Mouse (Mus musculus): ENCODE data around the gene Lsamp.

Gene Lsamp

DNA sequence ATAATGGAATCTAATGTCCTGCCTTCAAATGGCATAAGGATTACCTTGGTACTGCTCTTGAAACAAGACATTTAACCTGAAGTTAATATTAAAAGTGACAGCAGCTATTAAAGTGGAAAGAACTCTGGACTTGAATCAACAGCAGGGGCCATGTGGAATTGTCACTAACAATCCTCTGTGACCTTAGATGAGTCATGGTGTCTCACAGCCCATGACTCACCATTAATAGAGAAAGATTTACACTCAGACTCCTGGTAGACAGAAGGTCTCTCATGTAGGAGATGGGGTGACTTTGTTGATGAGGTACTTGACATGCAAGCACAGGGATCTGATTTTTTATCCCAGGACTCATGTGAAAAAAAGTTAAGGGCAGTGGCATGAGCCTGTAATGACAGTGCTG lies 701.4 kb downstream of the Lsamp start:
- DNase-seq (ENCODE audit: low read depth), result no peak

DNA sequence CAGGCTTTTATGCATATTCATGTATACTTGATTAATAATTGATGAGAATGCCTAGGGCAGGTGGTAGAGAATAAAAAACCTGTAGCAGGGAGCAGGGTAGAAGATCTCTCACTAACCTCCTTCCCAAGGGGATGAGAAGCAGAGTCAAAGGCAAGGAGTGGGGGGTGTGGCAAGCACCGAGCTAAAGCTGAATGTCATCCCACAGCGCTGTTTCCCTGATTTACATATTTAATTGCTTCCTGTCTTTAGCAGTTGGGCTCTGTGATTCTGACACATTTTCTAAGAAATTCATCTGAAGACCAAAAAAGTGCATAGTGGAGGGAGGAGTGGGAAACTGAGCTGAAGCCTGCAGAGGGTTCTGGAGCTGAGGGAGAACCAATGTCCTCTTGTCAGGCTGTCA lies 708.1 kb downstream of the Lsamp start:
- DNase-seq (ENCODE audit: low read depth), result no peak

- DNase-seq (ENCODE audit: low read depth), result no peak
Observed at GRCm38 (mm10) chr16:40697253-40697652, 713.1 kb downstream of the Lsamp start.

GRCm38 (mm10) chr16:40708558-40708957 lies 724.4 kb downstream of the Lsamp start:
- no peak for DNase-seq (ENCODE audit: low read depth)

GRCm38 (mm10) chr16:40709574-40709973 lies 725.4 kb downstream of the Lsamp start:
- DNase-seq (ENCODE audit: low read depth), result no peak

DNA sequence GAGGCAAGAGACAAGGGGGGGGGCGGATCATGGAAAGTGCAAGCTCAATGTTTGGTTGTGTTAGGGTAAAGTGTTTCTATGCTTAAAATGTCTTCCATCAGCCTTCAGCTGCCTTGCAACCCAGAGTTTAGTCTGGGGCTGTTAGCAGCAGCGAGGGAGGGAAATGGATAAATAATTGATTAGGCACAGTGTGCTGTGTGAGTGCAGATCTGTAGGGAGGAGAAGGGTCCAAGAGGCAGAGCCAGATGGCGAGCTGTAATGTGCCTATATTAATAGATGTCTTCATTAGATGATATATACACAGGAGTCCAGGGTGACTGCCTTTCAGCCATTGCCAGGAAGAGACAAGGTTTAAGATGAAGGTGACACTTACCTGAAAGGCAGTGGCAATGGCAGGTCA lies 725.9 kb downstream of the Lsamp start:
- no peak for DNase-seq (ENCODE audit: low read depth)

- no peak for DNase-seq (ENCODE audit: low read depth)
Observed at GRCm38 (mm10) chr16:40710491-40710890, 726.3 kb downstream of the Lsamp start.

DNA sequence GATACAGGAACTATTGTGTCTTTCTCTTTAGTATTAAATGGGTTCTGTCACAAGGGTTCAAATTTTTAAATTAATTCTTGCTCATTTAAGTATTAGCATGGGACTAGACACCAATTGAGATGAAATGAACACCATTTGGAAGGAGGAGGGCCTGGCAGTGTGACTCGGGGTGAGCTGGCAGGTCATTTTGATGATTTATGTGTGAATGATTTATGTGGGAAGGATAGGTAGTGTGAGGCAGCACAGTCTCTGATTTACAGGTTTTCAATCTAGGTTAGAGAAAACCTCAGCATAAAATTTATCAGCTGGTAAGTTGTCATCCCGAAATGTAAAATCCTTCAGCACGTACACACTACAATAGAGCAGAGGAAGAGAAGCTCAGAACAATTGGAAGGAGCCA lies 729.6 kb downstream of the Lsamp start:
- DNase-seq (ENCODE audit: low read depth), result no peak

DNA sequence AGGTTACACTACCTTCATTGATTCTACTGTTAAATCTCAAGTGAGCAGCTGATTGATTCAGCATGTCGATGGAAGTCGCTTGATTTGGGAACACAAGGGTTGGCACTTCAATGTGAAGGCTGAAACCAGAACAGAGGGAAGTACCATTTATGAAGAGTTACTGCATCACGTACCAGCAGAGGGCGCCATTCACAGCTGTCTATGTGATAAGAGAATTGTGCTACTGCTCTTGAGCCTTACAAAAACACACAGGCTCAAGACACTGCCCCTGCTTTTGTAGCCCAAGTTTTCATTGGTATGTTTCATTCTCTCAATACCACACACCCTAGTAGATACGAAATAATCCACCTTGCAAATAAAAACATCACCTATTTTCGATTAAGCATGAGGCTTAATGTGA lies 754.9 kb downstream of the Lsamp start:
- DNase-seq (ENCODE audit: low read depth), result peak; percentile 31

- no peak for DNase-seq (ENCODE audit: low read depth)
Observed at GRCm38 (mm10) chr16:40739771-40740170, 755.6 kb downstream of the Lsamp start.

- DNase-seq (ENCODE audit: low read depth), result no peak
Observed at GRCm38 (mm10) chr16:40740273-40740672, 756.1 kb downstream of the Lsamp start.

- DNase-seq (ENCODE audit: low read depth), result no peak
Observed at GRCm38 (mm10) chr16:40827191-40827590, 843.0 kb downstream of the Lsamp start.

DNA sequence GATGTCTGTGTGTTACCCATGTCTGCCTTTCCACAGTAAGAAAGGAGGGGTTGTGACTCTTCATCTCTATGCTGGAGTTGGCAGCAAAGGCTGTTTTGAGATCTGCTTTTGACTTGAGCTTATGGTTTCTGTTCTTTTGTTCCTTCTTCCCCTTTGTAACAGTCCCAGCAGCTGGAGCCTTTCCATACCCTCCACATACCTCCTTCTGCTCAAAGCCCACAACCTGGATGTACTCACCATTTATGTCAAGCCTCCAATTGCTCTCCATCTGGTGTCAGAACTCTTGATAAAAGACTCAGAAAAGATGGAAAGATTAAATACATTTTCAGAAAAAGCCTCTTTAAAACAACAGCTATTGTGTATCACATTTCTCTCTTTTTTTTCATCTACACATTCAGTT lies 847.4 kb downstream of the Lsamp start:
- DNase-seq (ENCODE audit: low read depth), result no peak

GRCm38 (mm10) chr16:40841765-40842164 lies 857.6 kb downstream of the Lsamp start:
- DNase-seq (ENCODE audit: low read depth), result no peak

GRCm38 (mm10) chr16:40866733-40867132 lies 882.6 kb downstream of the Lsamp start:
- no peak for DNase-seq (ENCODE audit: low read depth)

- no peak for DNase-seq (ENCODE audit: low read depth)
Observed at GRCm38 (mm10) chr16:40878301-40878700, 894.1 kb downstream of the Lsamp start.

- DNase-seq (ENCODE audit: low read depth), result no peak
Observed at GRCm38 (mm10) chr16:40881942-40882341, 897.8 kb downstream of the Lsamp start.

DNA sequence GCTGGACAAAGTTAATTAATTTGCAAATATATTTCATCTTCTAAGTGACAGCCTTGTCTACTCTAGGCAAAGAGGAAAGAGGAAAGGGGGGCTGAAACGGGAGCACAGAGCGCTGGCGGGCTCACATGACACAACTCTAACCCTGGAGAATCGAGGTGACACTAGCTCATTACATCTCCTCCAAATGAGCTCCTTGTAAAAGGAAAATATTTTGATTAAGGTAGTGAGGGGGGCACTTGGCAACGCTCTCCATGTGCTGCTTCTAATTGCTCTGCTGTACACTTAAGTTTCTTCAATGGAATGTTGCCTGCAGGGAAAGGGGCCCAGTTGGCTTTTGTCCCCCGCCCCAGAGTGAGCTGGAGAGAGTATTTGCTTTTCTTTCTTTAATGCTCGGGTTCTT lies 907.2 kb downstream of the Lsamp start:
- DNase-seq (ENCODE audit: low read depth), result no peak

GRCm38 (mm10) chr16:40897768-40898327 lies 913.7 kb downstream of the Lsamp start:
- no peak for DNase-seq (ENCODE audit: low read depth)

- no peak for DNase-seq (ENCODE audit: low read depth)
Observed at GRCm38 (mm10) chr16:40907892-40908291, 923.7 kb downstream of the Lsamp start.

GRCm38 (mm10) chr16:40914141-40914540 lies 930.0 kb downstream of the Lsamp start:
- no peak for DNase-seq (ENCODE audit: low read depth)

GRCm38 (mm10) chr16:40930596-40930995 lies 946.4 kb downstream of the Lsamp start:
- DNase-seq (ENCODE audit: low read depth), result no peak

DNA sequence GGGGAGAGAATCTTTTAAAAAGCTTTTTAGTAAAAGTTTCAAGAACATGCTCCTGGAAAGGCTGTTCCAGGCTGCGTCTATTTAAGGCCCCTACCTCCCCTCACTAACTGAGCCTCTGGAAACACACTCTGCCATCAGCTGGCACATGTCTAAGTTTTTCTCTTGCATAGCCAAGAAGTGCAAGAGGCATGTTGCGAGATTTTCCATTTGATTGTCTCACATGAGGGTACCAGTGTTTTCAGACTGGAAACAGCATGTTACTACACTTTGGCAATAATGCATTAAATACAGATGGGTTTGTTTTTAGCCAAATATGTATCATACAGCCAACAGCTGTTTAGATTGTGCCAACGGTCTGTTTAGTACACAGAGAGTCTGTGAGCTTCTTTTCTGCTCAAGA lies 958.1 kb downstream of the Lsamp start:
- no peak for DNase-seq (ENCODE audit: low read depth)

- DNase-seq (ENCODE audit: low read depth), result no peak
Observed at GRCm38 (mm10) chr16:40945834-40946233, 961.7 kb downstream of the Lsamp start.

- no peak for DNase-seq (ENCODE audit: low read depth)
Observed at GRCm38 (mm10) chr16:40948013-40948412, 963.9 kb downstream of the Lsamp start.
